Mouse (Mus musculus): ENCODE measurements around the gene Mast4.

Mast4 gene

GRCm38 (mm10) chr13:102990085-102990484, 344.2 kb downstream of the Mast4 start:
- no peak for DNase-seq (ENCODE audit: low read depth, low spot score)

GRCm38 (mm10) chr13:102989616-102990015, 344.7 kb downstream of the Mast4 start:
- no peak for DNase-seq (ENCODE audit: low read depth, low spot score)

GRCm38 (mm10) chr13:102988976-102989375, 345.3 kb downstream of the Mast4 start:
- DNase-seq (ENCODE audit: low read depth, low spot score) = no peak

- DNase-seq (ENCODE audit: low read depth, low spot score) = no peak
These were observed 345.9 kb downstream of the Mast4 start for GRCm38 (mm10) chr13:102988251-102988895.

- DNase-seq (ENCODE audit: low read depth, low spot score) = peak; percentile 11
These were observed 349.7 kb downstream of the Mast4 start for GRCm38 (mm10) chr13:102984550-102984949.

- no peak for DNase-seq (ENCODE audit: low read depth, low spot score)
These were observed 360.4 kb downstream of the Mast4 start for GRCm38 (mm10) chr13:102973853-102974252.

GRCm38 (mm10) chr13:102963471-102963870, 370.8 kb downstream of the Mast4 start:
- no peak for DNase-seq (ENCODE audit: low read depth, low spot score)

- DNase-seq (ENCODE audit: low read depth, low spot score) = no peak
These were observed 375.7 kb downstream of the Mast4 start for GRCm38 (mm10) chr13:102958273-102959270.

GRCm38 (mm10) chr13:102957508-102958272, 376.6 kb downstream of the Mast4 start:
- peak; percentile 66 for DNase-seq (ENCODE audit: low read depth, low spot score)

GRCm38 (mm10) chr13:102955506-102955905, 378.8 kb downstream of the Mast4 start:
- no peak for DNase-seq (ENCODE audit: low read depth, low spot score)

- no peak for DNase-seq (ENCODE audit: low read depth, low spot score)
These were observed 384.5 kb downstream of the Mast4 start for GRCm38 (mm10) chr13:102949756-102950155.

- DNase-seq (ENCODE audit: low read depth, low spot score) = no peak
These were observed 385.3 kb downstream of the Mast4 start for GRCm38 (mm10) chr13:102948966-102949365.

- no peak for DNase-seq (ENCODE audit: low read depth, low spot score)
These were observed 386.8 kb downstream of the Mast4 start for GRCm38 (mm10) chr13:102947546-102947945.

GRCm38 (mm10) chr13:102946024-102946821, 388.1 kb downstream of the Mast4 start:
- DNase-seq (ENCODE audit: low read depth, low spot score) = no peak

GRCm38 (mm10) chr13:102945450-102945849, 388.8 kb downstream of the Mast4 start:
- DNase-seq (ENCODE audit: low read depth, low spot score) = no peak

- no peak for DNase-seq (ENCODE audit: low read depth, low spot score)
These were observed 389.8 kb downstream of the Mast4 start for GRCm38 (mm10) chr13:102944516-102944915.

- DNase-seq (ENCODE audit: low read depth, low spot score) = no peak
These were observed 391.7 kb downstream of the Mast4 start for GRCm38 (mm10) chr13:102942557-102942956.

GRCm38 (mm10) chr13:102940476-102940875, 393.8 kb downstream of the Mast4 start:
- DNase-seq (ENCODE audit: low read depth, low spot score) = no peak

- no peak for DNase-seq (ENCODE audit: low read depth, low spot score)
These were observed 398.1 kb downstream of the Mast4 start for GRCm38 (mm10) chr13:102936233-102936632.

GRCm38 (mm10) chr13:102935788-102936187, 398.5 kb downstream of the Mast4 start:
- DNase-seq (ENCODE audit: low read depth, low spot score) = no peak

GRCm38 (mm10) chr13:102933702-102934101, 400.6 kb downstream of the Mast4 start:
- DNase-seq (ENCODE audit: low read depth, low spot score) = no peak
